Mouse (Mus musculus) embryo, embryonic 10 days (tissue): ENCODE results near the gene Olfr247.
"Not testable (repeated sequence)": the region's sequence is repeated elsewhere in the genome, so short reads cannot be mapped to it uniquely, and the experiment has no call there.

Experiments used
- DNase-seq: peaks from one replicate; pipeline ENCODE4 v3.0.0-alpha.2; 2015; ENCODE audit warnings: low spot score

Olfr247 gene

GRCm38 (mm10) chr10:129976040-129976439 is at the start of gene Olfr247:
Olfr247 (minus strand) TSS chr10:129976140.
- DNase-seq, result not testable (repeated sequence)

DNA sequence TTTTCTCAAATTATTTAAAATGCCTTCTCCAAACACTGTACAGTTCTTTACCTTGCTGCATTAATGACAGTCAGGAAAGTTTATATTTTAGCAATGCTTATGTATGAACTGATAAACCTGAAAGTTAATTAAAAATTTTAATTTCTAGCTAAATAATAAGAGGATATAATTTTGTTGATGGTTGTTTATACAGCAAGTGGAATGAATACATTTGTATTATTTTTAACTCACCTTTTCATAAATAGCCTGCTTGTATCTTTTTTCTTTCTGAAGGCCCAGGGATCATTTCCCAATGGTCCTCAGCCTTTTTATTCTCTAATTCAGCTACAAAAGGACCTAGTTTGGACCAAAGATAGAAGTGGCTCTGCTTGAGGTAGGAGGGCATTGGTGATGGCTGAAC is 36.4 kb upstream of the Olfr247 start, which contains the start of gene Olfr820:
TSS of gene Olfr820 (plus strand) at position 301 of the 400 bp plus-strand sequence.
- no peak for DNase-seq

DNA sequence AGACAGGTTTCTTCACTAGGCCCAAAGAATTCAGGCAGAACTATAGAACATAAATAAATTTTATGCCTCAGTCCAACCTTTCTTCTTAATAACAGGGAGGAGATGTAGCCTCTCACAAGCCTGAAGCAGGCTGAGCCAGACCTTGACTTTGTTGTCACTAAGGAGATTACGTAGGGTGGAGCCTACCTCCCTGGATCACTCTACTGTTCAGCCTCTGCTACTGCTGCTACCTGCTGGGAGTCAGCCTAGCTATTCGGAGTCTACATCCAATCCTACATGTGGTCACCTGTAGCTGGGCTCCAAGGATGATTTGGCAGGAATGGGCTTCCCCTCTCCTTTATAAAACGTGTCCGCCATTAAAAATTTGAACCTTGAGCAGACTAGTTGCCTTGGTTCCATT is 29.4 kb upstream of the Olfr247 start:
- not testable (repeated sequence) for DNase-seq

GRCm38 (mm10) chr10:130004104-130004503 is 28.2 kb upstream of the Olfr247 start:
- not testable (repeated sequence) for DNase-seq

- DNase-seq, result not testable (repeated sequence)
These were observed 9.0 kb upstream of the Olfr247 start, which contains the start of gene Gm10310 for GRCm38 (mm10) chr10:129984962-129985361. Gm10310 (minus strand) TSS chr10:129985062.

DNA sequence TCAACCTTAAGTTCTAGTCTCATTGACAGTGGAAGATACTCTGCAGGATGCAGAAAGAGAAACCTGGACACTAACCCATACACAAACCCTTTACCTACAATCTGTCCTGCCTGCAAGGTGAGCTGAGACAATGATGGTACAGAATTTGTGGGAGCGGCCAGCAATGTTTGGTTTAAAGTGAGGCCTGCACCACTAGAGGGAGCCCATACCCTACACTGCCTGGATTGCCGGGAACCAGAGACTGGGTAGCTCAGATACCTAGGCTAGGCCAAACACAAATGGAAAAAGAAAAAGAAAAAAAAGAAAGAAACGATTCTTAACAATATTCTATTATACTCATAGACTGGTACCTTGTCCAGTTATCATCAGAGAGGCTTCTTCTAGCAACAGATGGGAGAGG is 5.9 kb upstream of the Olfr247 start:
- DNase-seq, result not testable (repeated sequence)

DNA sequence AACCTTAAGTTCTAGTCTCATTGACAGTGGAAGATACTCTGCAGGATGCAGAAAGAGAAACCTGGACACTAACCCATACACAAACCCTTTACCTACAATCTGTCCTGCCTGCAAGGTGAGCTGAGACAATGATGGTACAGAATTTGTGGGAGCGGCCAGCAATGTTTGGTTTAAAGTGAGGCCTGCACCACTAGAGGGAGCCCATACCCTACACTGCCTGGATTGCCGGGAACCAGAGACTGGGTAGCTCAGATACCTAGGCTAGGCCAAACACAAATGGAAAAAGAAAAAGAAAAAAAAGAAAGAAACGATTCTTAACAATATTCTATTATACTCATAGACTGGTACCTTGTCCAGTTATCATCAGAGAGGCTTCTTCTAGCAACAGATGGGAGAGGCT is 2.9 kb downstream of the Olfr247 start:
- DNase-seq, result not testable (repeated sequence)

DNA sequence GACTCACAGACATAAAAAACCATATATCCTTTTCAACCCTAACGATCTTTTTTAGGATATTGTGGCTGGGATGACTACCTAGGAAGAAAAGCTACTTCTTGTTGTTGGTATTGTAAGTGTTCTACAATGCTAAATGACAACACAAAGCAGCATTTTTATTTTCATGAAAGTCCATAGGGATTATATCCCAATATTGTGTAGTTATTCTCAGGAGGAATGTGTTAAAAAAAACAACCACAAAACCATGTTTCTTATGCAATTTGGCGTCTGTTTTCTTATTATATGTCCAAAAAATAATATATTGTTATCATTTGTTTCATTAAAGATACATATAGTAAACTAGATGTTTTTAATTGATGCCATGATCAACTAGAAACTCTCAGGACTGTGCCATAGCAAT is 8.8 kb downstream of the Olfr247 start, which contains the start of gene Olfr819:
TSS of gene Olfr819 (minus strand) at position 101 of the 400 bp plus-strand sequence.
- not testable (repeated sequence) for DNase-seq

GRCm38 (mm10) chr10:129966232-129966631 is 9.7 kb downstream of the Olfr247 start:
- DNase-seq, result not testable (repeated sequence)

- DNase-seq, result no peak
These were observed 26.9 kb downstream of the Olfr247 start, which contains the start of gene Olfr818 for GRCm38 (mm10) chr10:129949000-129949399. Olfr818 (minus strand) TSS chr10:129949100.
